In the genomic region with DNA sequence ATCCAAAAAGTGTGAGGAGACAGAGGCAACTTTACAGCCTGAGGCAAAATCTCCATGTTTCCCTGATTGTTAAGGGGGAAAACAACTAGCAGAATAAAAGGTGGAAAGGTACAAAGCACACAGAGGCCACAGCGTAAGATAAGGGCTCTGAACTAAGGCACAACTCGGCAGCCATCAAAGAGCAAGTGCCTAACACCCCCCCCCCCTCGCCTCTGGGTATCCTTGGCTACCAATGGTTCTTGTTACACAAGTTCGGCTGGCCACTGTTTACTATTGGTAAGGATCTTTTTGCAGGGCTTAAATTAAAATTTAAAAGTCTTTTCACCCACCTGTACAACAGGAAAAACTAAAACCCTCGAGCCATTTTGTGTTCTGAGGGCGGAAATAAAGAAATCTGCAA, we compare ENCODE assay signal across 9 mouse cellular contexts. TPM values are rescaled to one million over a fixed set of nuclear protein-coding genes. Genes with fewer than 3 reads are reported as not detected.
A peak's percentile ranks its signal among the peaks of the same experiment; 100 is the strongest.
DNase-seq lines count a peak whose midpoint lies in the region; ATAC-seq and TF ChIP-seq lines count a peak whose summit lies in the region.
"Had no signal": no experiment of that assay in that cellular context is flagged by ENCODE, and none has a peak within 500 bp of the region (broad histone marks: within the 10 kb centered on the region; RNA-seq: fewer than 3 reads in every experiment).

No protein-coding gene starts in this region.

- H3K9me3 ChIP-seq in kidney, postnatal 0 days (replicated peaks; ENCODE audit: low read length): no peaks in the 10 kb centered on the region
- H3K9me3 ChIP-seq in hindbrain, postnatal 0 days (ENCODE audit: low read length): no peaks in the 10 kb centered on the region

- no peaks in the 10 kb centered on the region for H3K36me3 ChIP-seq in kidney, postnatal 0 days (ENCODE audit: insufficient read depth, low read length)
- H3K36me3 ChIP-seq in hindbrain, postnatal 0 days (ENCODE audit: insufficient read depth, low read length): no peaks in the 10 kb centered on the region
- peaks cover 4% of the 10 kb centered on the region for H3K36me3 ChIP-seq in myocyte (ENCODE audit: control insufficient read depth, insufficient read depth)

- 49% methylated on average over 6 of the region's 6 CpGs for WGBS in kidney, postnatal 0 days
- WGBS in hindbrain, postnatal 0 days: 36% methylated on average over 6 of the region's 6 CpGs

- H3K4me3 ChIP-seq in kidney, postnatal 0 days (replicated peaks; ENCODE audit: low read depth, low read length): no peak overlapping the region
- peak overlapping the region; percentile 79 for H3K4me3 ChIP-seq in brown adipose tissue, adult 24 weeks (ENCODE audit: insufficient read depth, low read depth, low read length)
- no peak overlapping the region for H3K4me3 ChIP-seq in hindbrain, postnatal 0 days (ENCODE audit: low read length)
- peak overlapping the region; percentile 57 for H3K4me3 ChIP-seq in myocyte

- TF ChIP-seq CTCF in kidney, postnatal 0 days (IDR thresholded peaks at IDR 0.05; ENCODE audit: low read depth): no peak
- TF ChIP-seq CTCF in hindbrain, postnatal 0 days (IDR thresholded peaks at IDR 0.05; ENCODE audit: low read depth): no peak

- peaks cover 48% of the 10 kb centered on the region for H3K79me2 ChIP-seq in myocyte (ENCODE audit: control insufficient read depth, insufficient read depth)

- no peaks in the 10 kb centered on the region for H3K4me1 ChIP-seq in kidney, postnatal 0 days (replicated peaks; ENCODE audit: insufficient read depth, low read length)
- peaks cover 5% of the 10 kb centered on the region; the same call in 1 of the 2 replicates for H3K4me1 ChIP-seq in brown adipose tissue, adult 24 weeks (ENCODE audit: control insufficient read depth, insufficient read depth, insufficient read length, low read length)
- H3K4me1 ChIP-seq in hindbrain, postnatal 0 days (ENCODE audit: insufficient read depth, low read length): no peaks in the 10 kb centered on the region

- no peak overlapping the region for H3K9ac ChIP-seq in kidney, postnatal 0 days (ENCODE audit: low read depth, low read length)
- H3K9ac ChIP-seq in hindbrain, postnatal 0 days (replicated peaks; ENCODE audit: low read length): no peak overlapping the region

- no peak for TF ChIP-seq POLR2A in myocyte (IDR thresholded peaks at IDR 0.05; ENCODE audit: insufficient read length, low read depth)

- ATAC-seq in kidney, postnatal 0 days (replicated peaks; ENCODE audit: low FRiP score, low read depth): no peak
- ATAC-seq in hindbrain, postnatal 0 days: no peak

- no peak overlapping the region for H3K27ac ChIP-seq in kidney, postnatal 0 days
- peak overlapping the region; percentile 16; the same call in 1 of the 2 replicates for H3K27ac ChIP-seq in brown adipose tissue, adult 24 weeks (replicated peaks; ENCODE audit: low read depth, low read length)
- H3K27ac ChIP-seq in hindbrain, postnatal 0 days: no peak overlapping the region

- H3K4me2 ChIP-seq in kidney, postnatal 0 days (ENCODE audit: low read length): peak overlapping the region; percentile 62
- peak overlapping the region; percentile 67 for H3K4me2 ChIP-seq in hindbrain, postnatal 0 days (ENCODE audit: low read depth, low read length)
- H3K4me2 ChIP-seq in myocyte (ENCODE audit: low read depth): peak overlapping the region; percentile 74

- DNase-seq in kidney, postnatal 0 days (ENCODE audit: low spot score): no peak
- DNase-seq in kidney, postnatal 4 days: no peak
- no peak for DNase-seq in hindbrain, postnatal 0 days (ENCODE audit: low spot score)
- no peak for DNase-seq in right cerebral cortex, adult 2 months (ENCODE audit: low spot score in 2 of 2)
- DNase-seq in spleen, adult 18-20 months: no peak
- no peak for DNase-seq in frontal cortex, postnatal 25 days (ENCODE audit: low spot score in 2 of 2)
- DNase-seq: kidney, postnatal 36 days had no signal

- H3K27me3 ChIP-seq in kidney, postnatal 0 days (ENCODE audit: insufficient read depth, low read length): no peaks in the 10 kb centered on the region
- no peaks in the 10 kb centered on the region for H3K27me3 ChIP-seq in hindbrain, postnatal 0 days (ENCODE audit: insufficient read depth, low read length)
- no peaks in the 10 kb centered on the region for H3K27me3 ChIP-seq in myocyte (ENCODE audit: control insufficient read depth, insufficient read depth, insufficient read length)

- no peak overlapping the region for H3ac ChIP-seq in myocyte (ENCODE audit: control insufficient read depth, insufficient read length)

TF ChIP-seq in myocyte, 11 proteins besides CTCF, POLR2A, EP300 and RAD21:
- TF ChIP-seq TCF3 (IDR thresholded peaks at IDR 0.05; ENCODE audit: insufficient read length, low read depth) (no peak), REST (IDR thresholded peaks at IDR 0.05; ENCODE audit: insufficient read depth, insufficient read length) (no peak), SRF (IDR thresholded peaks at IDR 0.05; ENCODE audit: control insufficient read depth, insufficient read length, low read depth) (no peak), CEBPB (IDR thresholded peaks at IDR 0.05; ENCODE audit: insufficient read depth, poor library complexity, severe bottlenecking) (no peak), POLR2AphosphoS2 (IDR thresholded peaks at IDR 0.05; ENCODE audit: insufficient read length, low read depth) (no peak), MYOD1 (IDR thresholded peaks at IDR 0.05; ENCODE audit: control insufficient read depth in 1 of 3, insufficient read length in 2 of 3, low read depth in 2 of 3) (no peak), USF1 (IDR thresholded peaks at IDR 0.05; ENCODE audit: low read depth) (no peak), MYOG (IDR thresholded peaks at IDR 0.05; ENCODE audit: control insufficient read depth in 1 of 3, insufficient read depth in 1 of 3, insufficient read length in 2 of 3, low read depth in 2 of 3) (no peak), E2F4 (IDR thresholded peaks at IDR 0.05; ENCODE audit: insufficient read depth) (no peak), MAX (IDR thresholded peaks at IDR 0.05; ENCODE audit: low read depth) (no peak)

RNA-seq across cellular contexts. Expression of gene Pdha1, which starts 2.5 kb away (rescaled TPM):
- polyA plus RNA-seq in kidney, postnatal 0 days (2015; fragmentation: Nextera tagmentation; extraction: Ambion mirVana): 160 and 178 TPM in 2 replicates
- 1,665 and 1,703 TPM in 2 replicates for polyA plus RNA-seq in brown adipose tissue, adult 24 weeks (2012; ENCODE audit: insufficient read depth, insufficient read length, missing spikeins)
- 145 and 150 TPM in 2 replicates for total RNA-seq in hindbrain, postnatal 0 days (2014; rRNA removed)
- 201 and 207 TPM in 2 replicates for polyA plus RNA-seq in hindbrain, postnatal 0 days (2015; fragmentation: Nextera tagmentation; extraction: Ambion mirVana)
- 95.4 TPM for polyA plus RNA-seq in myocyte (2012; fragmentation: generic; extraction: Trizol)

Comparison
In these comparisons a context has a peak if more than half of its experiments do, and no peak if none do; other contexts are left out.
1. H3K4me3 ChIP-seq: peak in brown adipose tissue, adult 24 weeks (single experiment) and myocyte (single experiment); none in kidney, postnatal 0 days (single experiment) and hindbrain, postnatal 0 days (single experiment).
2. Peak in every context shown above with its lines, with median percentiles within 50 percentile points of each other: H3K4me2 ChIP-seq.